Mouse (Mus musculus) large intestine, adult 2 months (tissue): ENCODE measurements around the gene Crym. TPM values are rescaled to one million over a fixed set of nuclear protein-coding genes. Genes with fewer than 3 reads are reported as not detected.
A peak's percentile ranks its signal among the peaks of the same experiment; 100 is the strongest.

Experiments
- DNase-seq: peaks from one replicate; pipeline ENCODE4 v3.0.0-alpha.2; 2012; ENCODE audit warnings: low read depth, low spot score
- WGBS: fragments of 180-500 bp; shearing (Covaris S2); methylation state at CpG from one replicate; pipeline ENCODE4 v1.1.7; 2018; 5-methylcytosine and 5-hydroxymethylcytosine counted together
- polyA plus RNA-seq: library from polyadenylated mRNA; depleted of rRNA; stranded (reverse); fragments of >200 nt; gene quantifications from 2 replicates; pipeline ENCODE4 v1.2.3, GENCODE M21; 2012; rRNA removed

The Crym gene
- polyA plus RNA-seq = 1.8 and 2.8 TPM in 2 replicates

DNA sequence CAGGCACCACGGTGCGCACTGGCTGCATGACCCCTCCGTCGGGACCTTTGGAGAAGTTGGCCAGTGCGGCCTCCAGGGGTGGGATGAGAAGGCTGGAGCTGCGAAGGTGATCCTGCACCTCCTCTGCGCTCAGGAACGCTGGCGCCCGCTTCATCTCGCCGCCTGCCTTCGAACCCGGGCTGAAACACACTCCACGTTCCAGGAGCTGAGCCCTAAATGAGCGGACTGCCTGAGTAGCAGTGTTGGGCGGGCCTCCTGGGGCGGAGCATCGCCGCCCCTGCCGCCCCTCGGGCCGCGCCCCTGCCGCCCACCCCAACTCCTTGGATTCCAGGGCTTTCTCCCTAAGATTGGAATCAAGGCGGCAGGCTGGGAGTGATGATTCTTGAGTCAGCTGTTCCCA is at the start of gene Crym:
Crym (minus strand) TSS at position 341 of the 400 bp plus-strand sequence.
- no peak for DNase-seq
- WGBS = 14% methylated on average over 26 of the region's 26 CpGs

DNA sequence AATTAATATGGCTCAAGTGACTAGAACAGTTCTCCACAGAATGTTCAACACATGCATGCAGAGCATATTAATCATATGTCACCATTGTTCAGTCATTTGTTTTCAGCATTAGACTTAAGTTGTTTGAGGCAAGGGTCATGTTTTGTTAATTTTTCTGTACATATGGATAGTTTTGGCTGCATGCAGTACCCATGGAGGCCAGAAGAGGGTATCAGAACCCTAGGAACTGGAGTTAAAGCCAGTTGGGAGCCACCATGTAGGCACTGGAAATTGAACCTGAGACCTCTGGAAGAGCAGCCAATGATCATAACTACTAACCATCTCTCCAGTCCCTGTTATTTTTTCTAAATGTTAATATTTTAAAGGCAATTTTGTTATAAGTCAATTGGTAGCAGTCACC is 39.2 kb upstream of the Crym start:
- DNase-seq = peak; percentile 21

DNA sequence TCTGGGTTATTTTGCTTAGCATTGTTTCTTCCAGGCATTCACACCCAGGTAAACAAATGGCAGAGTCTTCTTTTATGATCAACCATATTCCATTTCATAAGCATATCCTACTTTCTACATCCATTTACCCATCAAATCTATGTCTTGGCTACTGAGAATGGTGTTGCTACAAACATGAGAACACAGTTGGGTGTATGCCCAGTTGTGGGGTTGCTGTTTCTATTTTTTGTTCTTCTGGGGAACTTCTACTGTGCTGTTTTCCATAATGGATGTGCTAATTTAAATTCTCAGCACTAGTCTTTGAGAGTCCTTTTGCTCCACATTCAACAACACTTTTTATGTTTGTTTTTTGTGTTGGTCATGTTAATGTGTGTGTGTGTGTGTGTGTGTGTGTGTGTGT is 26.6 kb upstream of the Crym start:
- no peak for DNase-seq

DNA sequence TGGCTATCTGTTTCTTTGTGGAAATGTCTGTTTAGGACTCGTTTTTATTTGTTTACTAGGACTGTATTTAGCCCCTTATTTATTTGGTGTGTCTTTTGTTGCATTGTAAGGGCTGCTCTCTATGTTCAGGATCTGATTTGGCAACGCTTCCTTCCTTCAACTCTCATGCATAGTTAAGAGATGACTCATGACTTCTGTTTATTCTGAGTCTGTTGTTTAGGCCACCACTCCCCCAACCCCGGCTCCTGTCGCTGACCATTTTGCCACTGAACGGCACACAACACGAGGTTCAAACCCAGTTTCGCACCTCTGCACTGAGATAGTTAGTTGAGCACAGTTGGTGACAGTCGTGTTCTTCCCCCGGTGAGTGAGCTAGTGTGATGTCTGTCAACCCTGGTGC is 4.1 kb upstream of the Crym start:
- no peak for DNase-seq
- WGBS = 26% methylated on average over 9 of the region's 9 CpGs

DNA sequence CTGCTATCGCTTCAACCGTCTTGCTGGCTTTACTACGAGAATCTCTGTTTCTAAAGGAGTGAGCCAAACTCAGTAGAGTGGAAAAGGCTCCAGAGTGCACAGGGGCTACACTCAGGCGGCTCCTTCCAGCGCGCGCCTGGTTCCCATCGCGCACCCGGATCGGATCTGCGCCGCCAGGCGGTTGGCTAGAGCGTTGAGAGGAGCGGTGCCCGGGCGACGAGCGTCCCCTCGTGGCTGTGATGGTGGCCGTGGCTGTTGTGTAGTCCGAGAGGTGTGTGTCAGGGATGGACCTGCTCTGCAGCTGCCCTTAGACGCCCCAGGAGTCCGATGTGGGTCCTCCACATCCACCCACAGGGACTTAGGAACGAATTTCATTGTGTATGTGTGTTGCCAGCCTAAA is 1.9 kb upstream of the Crym start, which contains the start of gene Abca14:
Abca14 (plus strand) TSS at position 173 of the 400 bp plus-strand sequence.
- WGBS = 9% methylated on average over 26 of the region's 26 CpGs
- peak; percentile 43 for DNase-seq

DNA sequence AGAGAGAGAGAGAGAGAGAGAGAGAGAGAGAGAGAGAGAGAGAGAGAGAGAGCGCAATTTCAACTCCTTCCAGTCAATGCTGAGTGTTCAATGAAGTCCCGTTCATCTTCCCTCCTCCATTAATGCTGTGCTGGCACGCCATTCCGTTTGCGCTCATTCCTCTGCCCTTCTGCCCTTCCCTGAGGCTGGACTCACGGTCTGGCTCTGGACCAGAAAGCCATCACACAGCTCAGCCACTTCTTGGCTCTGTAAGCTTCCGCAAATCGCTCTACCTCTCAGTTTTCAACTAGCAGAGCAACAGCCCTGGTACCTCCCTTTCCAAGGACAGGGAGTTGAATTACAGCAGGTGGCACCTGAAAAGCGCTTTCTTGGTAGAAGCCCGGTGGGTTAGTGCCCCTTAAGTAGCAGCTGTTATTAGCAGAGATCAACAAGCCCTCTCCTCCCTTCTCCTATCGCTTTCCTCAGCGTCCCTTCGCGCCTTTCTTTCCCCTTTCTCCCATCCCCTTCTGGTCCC is 623 bp downstream of the Crym start:
- 1% methylated on average over 13 of the region's 14 CpGs for WGBS
- peak; percentile 28 for DNase-seq

DNA sequence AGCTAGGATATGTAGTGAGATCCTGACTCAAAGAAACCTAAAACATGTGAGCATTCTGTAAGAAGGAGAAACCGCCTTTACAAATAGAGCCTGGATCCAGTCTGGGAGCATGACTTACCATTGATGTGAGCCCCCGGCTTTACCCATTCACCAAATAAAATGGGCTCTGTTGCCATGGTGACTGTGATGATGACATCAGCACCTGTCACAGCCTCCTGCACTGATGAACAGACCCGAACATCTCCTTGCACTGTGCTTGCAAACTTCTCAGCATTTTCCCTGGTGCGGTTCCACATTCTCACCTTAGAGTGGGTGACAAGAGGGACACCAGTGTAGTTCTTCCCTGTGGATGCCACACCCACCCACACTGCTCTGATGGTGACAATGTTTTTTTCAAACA is 6.7 kb downstream of the Crym start:
- DNase-seq = no peak
- WGBS = 82% methylated on average over 4 of the region's 4 CpGs

DNA sequence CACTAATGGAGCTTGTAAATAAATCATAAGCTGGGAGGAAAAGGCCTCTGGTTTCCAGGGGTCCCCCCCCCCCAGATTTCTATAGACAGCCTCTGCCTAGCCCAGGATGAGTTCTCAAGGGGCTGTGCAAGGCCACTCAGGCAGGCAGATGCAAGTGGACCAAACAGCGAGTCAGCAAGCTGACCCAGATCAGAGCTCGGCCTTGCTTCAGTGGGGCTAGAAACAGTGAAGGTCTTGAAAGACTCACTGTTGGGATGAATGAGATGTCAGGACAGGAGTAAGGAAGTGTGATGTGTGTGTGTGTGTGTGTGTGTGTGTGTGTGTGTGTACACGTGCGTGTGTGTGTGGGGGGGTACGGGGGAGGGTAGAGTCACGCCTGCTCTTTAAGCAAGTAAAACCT is 9.1 kb downstream of the Crym start:
- DNase-seq = no peak
- WGBS = 85% methylated on average over 6 of the region's 6 CpGs

DNA sequence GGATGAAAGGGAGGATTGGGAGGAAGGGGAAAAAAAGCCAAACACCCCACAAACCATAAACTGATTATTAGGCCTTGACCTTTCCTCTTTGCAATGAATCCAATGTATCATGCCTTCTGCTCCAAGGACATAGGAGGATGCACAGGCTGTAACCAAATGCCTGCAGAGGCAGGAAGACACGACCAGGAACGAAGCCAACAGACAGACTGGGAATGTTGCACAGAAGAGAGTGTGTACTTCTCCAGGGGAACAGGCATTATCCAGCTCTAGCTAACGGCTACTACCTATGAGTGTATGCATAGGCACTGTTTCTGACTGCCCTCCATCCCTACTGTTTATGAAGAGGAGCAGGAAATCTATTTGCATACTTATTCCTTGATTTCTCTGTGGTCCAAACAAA is 9.7 kb downstream of the Crym start:
- no peak for DNase-seq
- WGBS = 58% methylated on average over 3 of the region's 3 CpGs

DNA sequence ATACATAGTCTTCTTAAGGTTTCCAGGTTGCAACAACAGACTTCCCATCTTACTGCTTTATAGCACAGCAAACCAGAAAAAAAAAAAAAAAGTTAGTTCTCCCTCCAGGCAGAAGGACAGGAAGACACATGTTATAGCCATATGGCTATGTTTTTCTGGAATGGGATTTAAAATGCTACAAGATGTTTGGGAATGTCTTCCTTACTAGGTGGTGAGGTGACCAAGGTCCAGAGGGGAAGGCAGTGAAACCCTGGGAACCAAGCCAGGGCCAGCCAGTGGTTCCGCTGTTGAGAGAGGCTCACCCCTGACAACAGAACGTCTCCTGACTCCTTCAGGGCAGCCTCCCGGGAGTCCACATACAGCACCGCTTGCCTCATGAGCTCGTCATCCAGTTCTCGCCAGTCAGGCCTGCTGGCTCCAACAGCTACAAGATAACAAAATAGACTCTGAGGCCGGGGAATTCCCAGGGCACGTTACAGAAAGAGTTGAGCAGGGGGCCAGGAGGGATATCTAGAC is 11.7 kb downstream of the Crym start:
- 19% methylated on average over 8 of the region's 8 CpGs for WGBS
- DNase-seq = peak; percentile 36

DNA sequence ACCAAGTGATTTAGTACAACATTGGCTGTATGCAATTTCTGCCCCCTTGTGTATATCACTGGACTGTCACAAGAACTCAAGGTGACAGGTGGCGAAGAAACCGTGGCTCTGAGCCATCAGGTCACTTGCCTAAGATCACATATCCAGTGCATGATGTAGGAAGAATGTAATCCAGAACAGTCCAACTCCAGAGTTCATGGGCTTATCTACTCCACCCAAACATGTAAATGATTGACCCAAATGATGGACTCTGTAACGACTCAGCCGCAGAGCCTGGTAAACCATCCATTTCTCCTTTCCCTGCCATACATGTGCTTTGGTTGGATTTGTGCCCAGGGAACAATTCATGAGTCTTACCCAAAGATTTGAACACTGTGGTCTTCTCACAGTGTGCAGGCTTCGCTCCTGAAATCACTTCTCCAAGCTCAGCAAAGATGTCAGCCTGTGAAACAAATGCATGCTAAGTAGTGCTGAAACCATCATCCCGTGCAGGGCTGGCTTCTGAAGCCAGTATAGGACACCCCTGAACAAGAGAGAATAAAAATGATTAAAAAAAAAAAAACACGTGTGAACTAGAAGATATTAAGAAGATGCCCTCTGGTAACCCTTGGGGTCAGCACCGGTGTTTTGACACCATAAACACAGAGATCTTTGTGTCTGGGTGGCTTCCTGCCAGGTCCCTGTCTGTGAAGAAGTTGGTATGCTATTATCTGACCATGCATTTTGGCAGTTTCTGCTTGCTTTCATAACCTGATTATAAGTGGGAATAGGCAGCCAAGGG is 12.4 kb downstream of the Crym start:
- 25% methylated on average over 8 of the region's 8 CpGs for WGBS
- DNase-seq = peak; percentile 99

DNA sequence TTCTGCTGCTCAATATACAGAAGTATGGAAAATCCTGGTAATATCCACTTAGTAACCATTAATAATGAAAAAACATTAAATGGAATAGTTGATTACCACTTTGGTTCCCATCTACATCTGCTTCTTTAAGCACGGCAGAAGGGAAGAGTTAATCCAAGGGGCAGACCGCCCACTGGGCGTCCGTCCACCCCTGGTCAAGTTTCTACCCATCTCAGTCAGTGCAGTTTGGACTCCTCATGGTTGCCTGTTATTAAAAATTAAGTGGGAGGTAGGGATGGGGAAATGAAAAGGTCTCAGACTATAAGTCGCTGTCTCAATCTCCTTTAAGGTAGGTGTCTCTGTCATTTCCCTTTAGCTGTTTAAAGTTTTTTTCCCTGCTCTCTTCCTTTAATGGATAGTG is 13.0 kb downstream of the Crym start:
- DNase-seq = no peak
- WGBS = 73% methylated on average over 5 of the region's 5 CpGs

DNA sequence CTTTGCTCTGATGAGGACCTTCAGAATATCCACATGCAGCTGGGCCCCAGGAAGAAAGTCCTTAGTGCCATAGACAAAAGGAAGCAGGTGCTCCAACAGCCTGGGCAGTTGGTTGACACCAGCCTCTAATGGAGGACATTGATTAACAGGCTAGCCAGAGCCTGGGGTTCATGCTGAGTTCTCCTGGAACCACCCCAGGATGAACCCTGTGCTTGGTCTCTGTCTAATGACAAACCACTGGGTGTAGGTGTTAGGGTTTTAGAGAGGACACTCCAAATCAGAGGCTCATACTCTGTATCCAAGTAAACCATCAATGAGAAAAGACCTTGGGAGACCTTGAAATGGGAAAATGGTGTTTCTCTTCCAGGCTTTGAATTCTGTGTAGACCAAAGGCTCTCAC is 19.0 kb downstream of the Crym start:
- DNase-seq = no peak

DNA sequence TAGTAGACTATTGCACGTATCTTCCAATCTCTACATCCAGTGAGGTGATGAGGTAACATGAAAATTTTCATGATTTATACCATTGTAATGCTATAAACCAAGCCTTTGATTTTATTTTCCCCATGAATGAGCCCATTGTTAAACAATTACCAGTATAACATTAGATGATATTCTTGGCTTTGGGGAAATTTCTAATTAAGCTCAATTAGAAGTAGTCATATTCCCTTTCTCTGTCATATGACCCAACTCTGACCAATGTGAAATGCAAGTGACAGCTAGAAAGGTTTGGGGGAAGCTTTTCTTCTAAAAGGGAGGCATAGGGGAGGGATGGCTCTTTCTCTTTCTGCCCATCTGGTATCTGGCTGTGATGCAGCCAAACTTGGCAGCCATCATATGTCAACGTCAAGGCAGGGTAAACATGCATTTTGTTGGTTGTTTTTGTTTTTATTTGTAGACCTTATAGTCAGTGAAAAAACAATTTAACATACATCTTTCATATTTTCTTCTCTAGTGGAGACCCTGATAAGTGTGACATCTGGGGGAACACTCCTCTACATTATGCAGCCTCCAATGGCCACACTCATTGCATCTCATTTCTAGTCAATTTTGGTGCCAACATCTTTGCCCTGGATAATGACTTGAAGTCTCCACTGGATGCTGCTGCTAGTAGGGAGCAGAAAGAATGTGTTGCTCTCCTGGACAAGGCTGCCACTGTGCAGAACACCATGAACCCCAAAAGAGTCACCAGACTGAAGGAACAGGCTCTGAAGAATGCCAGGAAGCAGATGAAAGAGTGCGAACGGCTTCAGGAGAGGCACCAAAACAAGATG is 20.3 kb downstream of the Crym start:
- no peak for DNase-seq
- WGBS = 83% methylated on average over 4 of the region's 4 CpGs

DNA sequence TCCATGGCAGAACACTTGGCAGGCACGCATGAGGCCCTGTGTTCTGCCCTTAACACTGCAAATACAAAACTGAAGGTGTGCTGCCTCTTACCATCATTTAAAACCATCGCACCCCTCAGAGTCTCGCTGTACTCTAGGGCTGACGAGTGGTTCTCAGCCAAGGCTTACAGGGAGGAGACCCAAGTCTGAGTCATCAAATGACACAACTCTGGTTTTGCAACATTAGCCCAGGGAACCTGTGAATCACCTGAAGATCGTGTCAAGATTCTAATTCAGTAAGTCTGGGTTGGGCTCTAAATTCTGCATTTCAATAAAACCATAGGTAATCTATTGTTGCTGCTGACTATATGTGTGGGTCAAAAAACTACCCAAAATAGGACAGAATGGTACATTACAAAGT is 21.4 kb downstream of the Crym start:
- no peak for DNase-seq
- 52% methylated on average over 5 of the region's 5 CpGs for WGBS

DNA sequence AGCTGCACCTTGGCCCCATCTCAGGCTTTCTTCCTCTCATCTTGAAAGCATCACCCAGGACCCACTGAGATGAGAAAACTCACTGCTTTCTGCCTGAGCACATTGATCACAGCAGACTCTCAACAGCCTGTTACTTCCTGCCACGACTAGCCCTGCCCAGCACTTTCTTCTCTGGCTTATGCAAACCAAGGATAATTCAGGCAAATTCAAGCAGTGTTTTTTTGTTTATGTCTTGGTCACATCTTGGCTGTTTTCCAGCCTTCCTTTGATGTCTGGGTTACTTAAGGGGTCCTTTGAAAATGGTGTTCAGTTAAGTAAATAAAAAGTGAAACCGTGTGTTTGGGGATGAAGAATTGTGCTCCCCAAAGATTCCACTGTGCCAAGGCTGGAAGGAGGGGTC is 23.0 kb downstream of the Crym start:
- WGBS = 22% methylated on average over 2 of the region's 2 CpGs

DNA sequence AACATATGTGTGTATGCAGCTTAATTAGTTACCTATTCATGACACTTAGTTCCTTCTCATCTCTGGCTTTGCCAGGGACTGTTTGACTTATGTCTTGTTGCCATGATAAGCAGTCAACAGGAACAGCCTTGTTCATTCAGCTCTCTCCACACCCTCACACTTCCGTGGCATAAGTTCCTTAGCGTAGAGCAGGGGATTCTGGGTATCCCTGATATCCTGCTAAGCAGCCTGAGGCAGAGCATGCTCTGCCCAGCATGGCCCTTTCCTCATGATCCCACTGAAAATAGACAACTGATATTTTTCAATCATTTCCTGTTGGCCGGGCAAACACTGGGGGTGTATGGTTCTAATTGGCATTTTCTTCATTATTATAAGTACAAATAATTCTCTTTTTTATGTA is 24.3 kb downstream of the Crym start:
- DNase-seq = no peak
- 51% methylated on average over 3 of the region's 3 CpGs for WGBS

More for the DNA sequence above, 23.0 kb downstream of the Crym start:
- no peak for DNase-seq

DNA sequence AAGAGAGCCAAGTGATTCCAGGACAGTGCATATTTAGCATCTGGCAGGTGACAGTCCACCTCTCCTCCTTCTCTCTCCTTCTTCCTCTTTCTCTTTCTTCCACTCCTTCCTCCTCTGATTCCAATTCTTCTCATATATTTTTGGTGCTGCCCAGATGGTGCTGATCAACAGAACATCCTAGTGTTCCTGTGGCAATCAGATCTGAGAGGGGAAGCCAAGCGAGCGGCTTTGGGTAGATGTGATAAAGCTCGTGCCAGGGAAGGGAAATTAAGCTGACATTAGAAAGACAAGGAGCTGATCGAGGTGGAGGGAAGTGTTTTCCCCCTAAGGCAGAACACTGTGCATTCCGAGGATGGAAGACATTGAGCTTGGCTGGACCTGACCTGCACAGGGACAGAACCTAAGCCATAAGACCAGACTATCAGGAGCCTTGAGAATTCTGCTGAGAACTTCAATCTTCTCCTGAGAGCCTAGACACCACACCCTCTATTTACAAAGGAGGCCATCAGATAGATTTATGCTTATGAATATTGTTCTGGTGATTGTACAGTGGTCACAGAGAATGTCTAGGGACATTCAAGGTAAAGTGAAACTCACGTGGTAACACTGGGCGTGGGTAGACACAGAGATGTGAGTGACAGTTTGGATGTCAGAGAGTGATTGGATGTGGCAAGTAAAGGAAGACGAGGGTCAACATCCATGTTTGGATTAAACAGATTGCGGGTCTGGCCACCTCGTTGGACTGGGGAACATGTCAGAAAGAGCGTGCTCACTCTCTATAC is 27.0 kb downstream of the Crym start:
- 26% methylated on average over 11 of the region's 11 CpGs for WGBS
- no peak for DNase-seq

DNA sequence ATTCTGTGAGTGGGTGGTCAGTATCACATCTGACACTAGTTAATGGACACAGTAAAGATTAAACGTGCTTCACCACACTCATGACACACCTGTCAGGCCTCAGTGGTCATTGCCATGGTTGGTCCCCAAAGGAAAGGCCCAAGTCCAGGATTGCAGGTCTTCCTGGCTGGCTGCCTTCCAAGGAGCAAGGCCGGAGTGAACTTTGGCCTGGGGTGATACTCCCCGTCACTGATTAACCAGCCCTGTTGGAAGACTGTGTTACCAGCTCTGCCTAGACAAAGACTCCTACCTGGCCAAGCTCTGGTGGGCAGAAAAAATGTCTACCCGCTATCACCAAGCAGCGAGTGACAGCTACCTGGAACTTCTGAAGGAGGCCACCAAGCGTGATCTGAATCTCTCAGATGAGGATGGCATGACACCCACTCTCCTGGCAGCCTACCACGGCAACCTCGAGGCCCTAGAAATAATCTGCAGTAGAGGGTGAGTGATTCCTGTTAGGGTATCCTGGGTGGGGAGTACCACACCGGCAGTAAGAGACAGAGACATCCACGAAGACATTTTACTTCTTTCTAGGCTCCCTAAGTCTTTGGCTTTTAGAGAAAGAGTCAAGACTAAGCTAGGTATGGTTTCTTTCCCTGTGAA is 28.2 kb downstream of the Crym start, which contains the start of gene Anks4b:
Anks4b (plus strand) TSS at position 256 of the 642 bp plus-strand sequence.
- WGBS = 32% methylated on average over 10 of the region's 10 CpGs
- peak; percentile 97 for DNase-seq
